Mouse (Mus musculus) liver, embryonic 16.5 days (tissue): ENCODE measurements around the gene R3hdm2. TPM values are rescaled to one million over a fixed set of nuclear protein-coding genes. Genes with fewer than 3 reads are reported as not detected.

ENCODE experiments used
- ATAC-seq: fragments of 200-750 bp; cut with Nextera tagmentation; 2 replicates; pipeline ENCODE4 v1.8.0; 2017; ENCODE audit warnings: low read depth, mild to moderate bottlenecking, moderate number of reproducible peaks, moderate library complexity
- H3K27ac ChIP-seq: fragments of 300-500 bp; sonication (generic); 2 replicates; pipeline ENCODE4 v1.5.1; 2014; ENCODE audit warnings: mild to moderate bottlenecking, low read length
- H3K27me3 ChIP-seq: fragments of 300-500 bp; sonication (generic); 2 replicates; pipeline ENCODE4 v1.6.1; 2014; ENCODE audit warnings: low read depth, low read length, mixed read lengths; ENCODE audit not compliant: control insufficient read depth, insufficient read depth
- H3K36me3 ChIP-seq: fragments of 300-500 bp; sonication (generic); 2 replicates; pipeline ENCODE4 v1.6.1; 2014; ENCODE audit warnings: mild to moderate bottlenecking; ENCODE audit not compliant: control insufficient read depth, insufficient read depth
- H3K4me1 ChIP-seq: fragments of 300-500 bp; sonication (generic); 2 replicates; pipeline ENCODE4 v1.6.1; 2014; ENCODE audit warnings: low read depth, low read length, mixed read lengths; ENCODE audit not compliant: control insufficient read depth
- H3K4me2 ChIP-seq: fragments of 300-500 bp; sonication (generic); 2 replicates; pipeline ENCODE4 v1.6.1; 2014; ENCODE audit warnings: low read depth, low read length, mixed read lengths
- H3K4me3 ChIP-seq: fragments of 300-500 bp; sonication (generic); 2 replicates; pipeline ENCODE4 v1.5.1; 2014; ENCODE audit warnings: low read depth, mild to moderate bottlenecking, low read length
- H3K9ac ChIP-seq: fragments of 300-500 bp; sonication (generic); 2 replicates; pipeline ENCODE4 v1.6.1; 2014; ENCODE audit warnings: low read depth, low read length
- H3K9me3 ChIP-seq: fragments of 300-500 bp; sonication (generic); replicated peaks from 2 replicates; pipeline ENCODE4 v1.6.1; 2016; ENCODE audit warnings: low read length; ENCODE audit not compliant: control insufficient read depth
- WGBS: fragments of 180-500 bp; shearing (Covaris S2); extraction: QIAGEN DNeasy Blood & Tissue Kit; methylation state at CpG from one replicate; pipeline ENCODE4 v1.1.7; 2014; ENCODE audit not compliant: insufficient replicate concordance; 5-methylcytosine and 5-hydroxymethylcytosine counted together
- polyA plus RNA-seq: library from polyadenylated mRNA; unstranded; fragments of >200 nt; fragmentation: Nextera tagmentation; extraction: Ambion mirVana; gene quantifications from 2 replicates; pipeline ENCODE4 v1.2.1, GENCODE M21; 2015

R3hdm2 gene
- polyA plus RNA-seq, 1 experiment from 2014 or later, result 13.3 TPM

GRCm38 (mm10) chr10:127407391-127407790 is 27.3 kb downstream of the R3hdm2 start:
- H3K27me3 ChIP-seq, result no peaks in the 10 kb centered on the region
- no peak overlapping the region for H3K4me3 ChIP-seq
- WGBS, result 44% methylated on average over 4 of the region's 4 CpGs
- no peak overlapping the region for H3K4me2 ChIP-seq
- no peaks in the 10 kb centered on the region for H3K9me3 ChIP-seq
- peaks cover 3% of the 10 kb centered on the region for H3K4me1 ChIP-seq
- no peaks in the 10 kb centered on the region for H3K36me3 ChIP-seq
- no peak overlapping the region for H3K9ac ChIP-seq
- ATAC-seq, result no peak
- H3K27ac ChIP-seq, result no peak overlapping the region

- Histone ChIP-seq H3K4me3 (no peak overlapping the region), H3K9me3 (no peaks in the 10 kb centered on the region), H3K36me3 (no peaks in the 10 kb centered on the region), H3K4me2 (no peak overlapping the region), H3K4me1 (peaks cover 3% of the 10 kb centered on the region), H3K27ac (peak overlapping the region; percentile 51; the same call in 1 of the 2 replicates), H3K27me3 (no peaks in the 10 kb centered on the region), H3K9ac (no peak overlapping the region)
- ATAC-seq, result no peak
- WGBS, result 50% methylated on average over 5 of the region's 5 CpGs
Measured at GRCm38 (mm10) chr10:127412101-127412500, 32.0 kb downstream of the R3hdm2 start.

- WGBS, result 67% methylated on average over 2 of the region's 2 CpGs
- ATAC-seq, result no peak
- H3K4me3 ChIP-seq, result no peak overlapping the region
- no peak overlapping the region for H3K4me2 ChIP-seq
- no peaks in the 10 kb centered on the region for H3K9me3 ChIP-seq
- no peak overlapping the region for H3K9ac ChIP-seq
- peaks cover 3% of the 10 kb centered on the region for H3K4me1 ChIP-seq
- H3K27me3 ChIP-seq, result no peaks in the 10 kb centered on the region
- no peak overlapping the region for H3K27ac ChIP-seq
- H3K36me3 ChIP-seq, result no peaks in the 10 kb centered on the region
Measured at GRCm38 (mm10) chr10:127412776-127413175, 32.6 kb downstream of the R3hdm2 start.

GRCm38 (mm10) chr10:127413585-127413984 is 33.5 kb downstream of the R3hdm2 start:
- Histone ChIP-seq H3K4me2 (no peak overlapping the region), H3K36me3 (no peaks in the 10 kb centered on the region), H3K9me3 (no peaks in the 10 kb centered on the region), H3K27ac (no peak overlapping the region), H3K9ac (no peak overlapping the region), H3K4me3 (no peak overlapping the region), H3K27me3 (no peaks in the 10 kb centered on the region), H3K4me1 (peaks cover 3% of the 10 kb centered on the region)
- no peak for ATAC-seq
- WGBS, result 81% methylated on average over 1 of the region's 1 CpGs

DNA sequence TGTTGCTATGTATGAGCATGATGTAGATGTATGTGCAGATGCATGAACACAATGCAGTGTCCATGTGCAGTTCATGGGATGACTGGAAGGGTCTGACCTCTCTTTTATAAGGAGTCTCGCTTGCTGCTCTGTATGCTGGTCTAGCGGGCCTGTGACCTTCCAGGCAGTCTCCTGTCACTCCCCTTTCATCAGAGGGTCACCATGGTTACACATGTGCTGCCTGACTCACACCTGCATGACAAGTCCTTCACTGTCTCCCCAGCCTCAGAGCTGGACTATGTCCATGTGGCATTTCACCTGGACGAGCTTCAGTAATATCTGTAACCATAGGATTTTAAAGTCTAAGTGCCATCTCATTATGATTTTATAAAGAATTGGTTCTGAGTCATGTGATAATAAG is 34.0 kb downstream of the R3hdm2 start:
- Histone ChIP-seq H3K27ac (no peak overlapping the region), H3K9me3 (no peaks in the 10 kb centered on the region), H3K4me1 (peaks cover 3% of the 10 kb centered on the region), H3K36me3 (no peaks in the 10 kb centered on the region), H3K9ac (no peak overlapping the region), H3K4me3 (no peak overlapping the region), H3K4me2 (no peak overlapping the region), H3K27me3 (no peaks in the 10 kb centered on the region)
- 74% methylated on average over 3 of the region's 3 CpGs for WGBS
- 0 out of 2 replicates have a peak, but pooled peaks have one; percentile 17 for ATAC-seq

DNA sequence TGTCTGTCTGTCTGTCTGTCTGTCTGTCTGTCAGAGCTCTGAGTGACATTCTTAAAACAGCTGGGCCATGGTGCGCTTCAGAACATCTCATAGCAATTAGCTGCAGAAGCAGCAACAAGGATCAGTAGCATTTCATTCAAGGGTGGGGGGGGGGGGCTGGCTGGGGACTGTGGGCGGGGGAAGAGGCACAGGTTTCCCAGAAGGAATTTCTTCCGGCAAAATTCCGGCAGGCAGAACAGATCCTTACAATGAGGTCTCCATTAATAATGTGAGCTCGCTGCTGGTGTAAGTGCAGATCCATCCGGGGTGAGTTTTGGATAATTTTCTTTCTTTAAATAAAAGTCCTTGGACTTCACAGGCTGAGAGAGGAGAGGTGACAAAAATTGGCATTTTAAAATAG is 40.0 kb downstream of the R3hdm2 start:
- Histone ChIP-seq H3K4me2 (no peak overlapping the region), H3K36me3 (no peaks in the 10 kb centered on the region), H3K27ac (no peak overlapping the region), H3K4me1 (peaks cover 4% of the 10 kb centered on the region; the same call in 1 of the 2 replicates), H3K27me3 (no peaks in the 10 kb centered on the region), H3K9ac (no peak overlapping the region), H3K4me3 (no peak overlapping the region), H3K9me3 (no peaks in the 10 kb centered on the region)
- ATAC-seq, result no peak
- WGBS, result 61% methylated on average over 6 of the region's 6 CpGs

DNA sequence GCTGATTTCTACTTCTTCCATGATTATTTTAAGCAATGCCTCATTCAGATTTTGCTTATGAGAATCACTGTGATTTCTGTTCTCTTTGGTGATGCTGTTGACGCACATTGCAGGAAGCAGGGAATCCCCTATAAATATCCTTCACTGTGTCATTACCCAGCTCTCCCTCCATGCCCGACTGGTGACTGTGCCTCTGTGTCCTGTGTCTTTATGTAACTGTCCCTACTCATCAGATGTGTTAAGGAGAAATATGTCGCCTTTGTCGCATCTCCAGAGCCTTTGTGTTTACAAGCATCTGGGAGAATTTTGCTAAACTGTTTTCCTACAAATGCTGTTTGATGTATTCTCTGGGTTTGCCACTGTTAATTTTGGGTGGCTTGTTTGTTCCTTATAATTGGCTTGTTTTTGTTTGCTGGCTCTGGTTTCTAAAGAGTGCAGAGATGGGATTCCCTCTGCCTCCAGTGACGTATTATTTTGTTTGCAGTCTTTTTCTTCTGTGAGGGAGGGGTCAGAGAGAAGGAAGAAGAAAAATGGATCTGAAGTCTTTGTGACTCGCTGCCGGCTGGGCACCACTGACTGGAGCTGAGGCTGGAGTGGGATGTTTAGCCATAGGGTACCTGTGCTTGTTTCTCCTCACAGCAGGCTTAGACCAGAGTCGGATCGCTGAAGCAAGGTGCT is 40.7 kb downstream of the R3hdm2 start:
- no peaks in the 10 kb centered on the region for H3K9me3 ChIP-seq
- H3K27me3 ChIP-seq, result no peaks in the 10 kb centered on the region
- H3K36me3 ChIP-seq, result no peaks in the 10 kb centered on the region
- H3K27ac ChIP-seq, result no peak overlapping the region
- WGBS, result 41% methylated on average over 9 of the region's 9 CpGs
- no peak overlapping the region for H3K4me2 ChIP-seq
- ATAC-seq, result no peak
- no peak overlapping the region for H3K4me3 ChIP-seq
- peaks cover 7% of the 10 kb centered on the region for H3K4me1 ChIP-seq
- H3K9ac ChIP-seq, result no peak overlapping the region

DNA sequence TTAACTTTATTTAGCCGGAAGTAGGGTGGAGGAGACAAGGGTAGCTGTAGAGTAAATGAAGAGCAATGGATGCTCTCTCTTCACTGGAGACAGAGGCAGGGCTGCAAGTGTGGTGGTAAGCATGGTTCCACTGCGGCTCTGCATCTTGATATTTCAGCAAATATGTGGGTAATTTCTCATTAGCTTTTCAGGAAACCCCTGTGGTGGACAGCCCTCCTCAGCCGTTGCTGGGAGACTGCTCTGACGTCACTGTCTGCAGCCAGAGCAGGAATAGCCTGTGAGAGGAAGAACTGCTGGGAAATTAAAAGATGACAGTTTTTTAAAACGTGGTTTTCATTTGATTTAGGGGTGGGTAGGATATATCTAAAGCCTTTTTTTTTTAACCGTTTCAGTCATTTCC is 41.9 kb downstream of the R3hdm2 start:
- no peaks in the 10 kb centered on the region for H3K36me3 ChIP-seq
- H3K4me3 ChIP-seq, result no peak overlapping the region
- H3K4me1 ChIP-seq, result peaks cover 10% of the 10 kb centered on the region
- no peak overlapping the region for H3K4me2 ChIP-seq
- 15% methylated on average over 6 of the region's 6 CpGs for WGBS
- ATAC-seq, result no peak
- no peak overlapping the region for H3K27ac ChIP-seq
- no peak overlapping the region for H3K9ac ChIP-seq
- no peaks in the 10 kb centered on the region for H3K9me3 ChIP-seq
- H3K27me3 ChIP-seq, result no peaks in the 10 kb centered on the region

- 46% methylated on average over 2 of the region's 2 CpGs for WGBS
- Histone ChIP-seq H3K4me1 (peaks cover 9% of the 10 kb centered on the region), H3K36me3 (no peaks in the 10 kb centered on the region), H3K27me3 (no peaks in the 10 kb centered on the region), H3K4me2 (no peak overlapping the region), H3K9me3 (no peaks in the 10 kb centered on the region), H3K4me3 (no peak overlapping the region), H3K9ac (no peak overlapping the region), H3K27ac (no peak overlapping the region)
- ATAC-seq, result peak; percentile 81
Measured at GRCm38 (mm10) chr10:127425794-127426193, 45.7 kb downstream of the R3hdm2 start.
